Mouse (Mus musculus) stomach, postnatal 0 days (tissue): Measurements from ENCODE around the gene Srgap1.

ENCODE experiments used
- CTCF ChIP-seq: IDR thresholded peaks from 2 replicates; pipeline ENCODE4 v1.5.1; 2016; ENCODE audit warnings: antibody characterized with exemption, low read depth, mild to moderate bottlenecking, moderate library complexity
- EP300 ChIP-seq: optimal IDR thresholded peaks from 2 replicates; pipeline ENCODE3; 2016; ENCODE audit warnings: antibody characterized with exemption

DNA sequence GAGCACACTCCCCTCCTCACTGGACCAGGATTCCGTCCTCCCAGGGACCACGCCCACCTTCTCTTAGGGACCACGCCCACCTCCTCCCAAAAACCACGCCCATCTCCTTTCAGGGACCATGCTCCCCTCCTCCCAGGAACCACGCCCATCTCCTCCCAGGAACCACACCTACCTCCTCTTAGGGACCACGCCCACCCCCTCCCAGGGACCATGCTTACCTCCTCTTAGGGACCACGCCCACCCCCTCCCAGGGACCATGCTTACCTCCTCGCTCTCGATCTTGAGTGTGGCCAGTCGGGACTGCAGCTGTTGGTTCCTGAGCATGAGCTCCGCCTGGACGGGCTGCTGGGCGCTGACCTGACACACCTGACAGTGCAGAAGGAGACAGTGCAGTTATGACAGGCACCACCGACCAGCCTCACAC is 193.7 kb downstream of the Srgap1 start:
- TF ChIP-seq CTCF (no peak), EP300 (no peak)
